Mouse (Mus musculus) lung, adult 2 months (tissue): Measurements from ENCODE around the gene Olfr1378.

Experiments
- CTCF ChIP-seq: fragments of 200-500 bp; IDR thresholded peaks from 2 replicates; pipeline ENCODE4 v1.5.1; 2011; ENCODE audit warnings: mild to moderate bottlenecking, low read length, control low read depth; ENCODE audit not compliant: insufficient read depth
- POLR2A ChIP-seq: fragments of 200-500 bp; IDR thresholded peaks from 2 replicates; pipeline ENCODE4 v1.6.1; 2011; ENCODE audit warnings: low read depth, mild to moderate bottlenecking, control low read depth, low read length, borderline replicate concordance; ENCODE audit errors: extremely low read depth

GRCm38 (mm10) chr11:50964886-50965285 is 1.4 kb upstream of the Olfr1378 start:
- TF ChIP-seq CTCF: no peak
- no peak for TF ChIP-seq POLR2A
